Comparison of ENCODE assay signal across 22 mouse cellular contexts in the genomic region with DNA sequence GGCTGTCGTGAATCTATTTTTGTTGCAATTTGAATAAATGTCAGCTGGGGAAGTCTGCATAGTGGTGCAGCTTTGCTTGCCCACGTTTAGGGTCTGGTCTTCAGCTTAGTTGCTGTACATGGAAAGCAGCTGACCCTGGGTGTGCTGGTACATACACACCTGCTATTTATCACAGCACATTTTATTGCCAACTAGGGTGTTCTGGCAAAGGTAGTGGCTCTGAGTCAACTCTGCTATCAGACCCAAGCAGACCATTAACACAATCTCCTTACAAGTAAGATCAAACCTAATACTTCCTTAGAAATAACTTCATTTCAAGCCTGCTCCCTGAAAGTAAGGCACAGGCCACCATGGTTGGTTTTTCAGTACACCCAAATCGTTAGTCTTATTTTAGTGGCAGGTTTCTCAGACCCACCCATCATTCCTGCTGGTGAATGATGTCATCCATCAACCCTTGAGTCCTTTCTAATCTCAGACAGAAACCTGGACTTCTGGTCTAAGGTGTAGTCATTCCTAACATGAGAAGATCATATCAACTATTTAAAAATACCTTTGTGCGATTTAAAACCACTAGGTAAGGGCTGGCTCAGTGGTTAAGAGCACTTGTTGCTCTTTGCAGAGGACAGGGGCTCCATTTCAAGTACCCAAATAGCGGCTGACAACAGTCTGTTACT.
A peak's percentile ranks its signal among the peaks of the same experiment; 100 is the strongest.
DNase-seq lines count a peak whose midpoint lies in the region; ATAC-seq and TF ChIP-seq lines count a peak whose summit lies in the region.
"Had no signal": no experiment of that assay in that cellular context is flagged by ENCODE, and none has a peak within 500 bp of the region (broad histone marks: within the 10 kb centered on the region; RNA-seq: fewer than 3 reads in every experiment).

No protein-coding gene starts in this region.

- TF ChIP-seq POLR2A in spleen, adult 2 months (IDR thresholded peaks at IDR 0.05; ENCODE audit: low read depth, low read length): no peak

- no peak overlapping the region for H3K4me3 ChIP-seq in spleen, adult 2 months (ENCODE audit: extremely low read depth, insufficient read depth, insufficient read length)
- no peak overlapping the region for H3K4me3 ChIP-seq in intestine, embryonic 16.5 days (ENCODE audit: low read length)
- H3K4me3 ChIP-seq in stomach, postnatal 0 days (ENCODE audit: low read depth, low read length): no peak overlapping the region
- no peak overlapping the region for H3K4me3 ChIP-seq in midbrain, postnatal 0 days (ENCODE audit: low read depth, low read length)
- H3K4me3 ChIP-seq in hindbrain, embryonic 12.5 days: no peak overlapping the region
- H3K4me3 ChIP-seq: forebrain, embryonic 15.5 days; heart, adult 2 months; heart, embryonic 10.5 days; heart, embryonic 13.5 days; hindbrain, embryonic 15.5 days had no signal

- no peaks in the 10 kb centered on the region for H3K36me3 ChIP-seq in spleen, adult 2 months (ENCODE audit: control insufficient read depth, insufficient read depth, low read length)
- H3K36me3 ChIP-seq in intestine, embryonic 16.5 days (ENCODE audit: control insufficient read depth, insufficient read depth, low read length): no peaks in the 10 kb centered on the region
- H3K36me3 ChIP-seq in stomach, postnatal 0 days (ENCODE audit: control insufficient read depth, insufficient read depth, low read length): no peaks in the 10 kb centered on the region
- no peaks in the 10 kb centered on the region for H3K36me3 ChIP-seq in midbrain, postnatal 0 days (ENCODE audit: insufficient read depth, low read length)
- no peaks in the 10 kb centered on the region for H3K36me3 ChIP-seq in hindbrain, embryonic 12.5 days
- H3K36me3 ChIP-seq: forebrain, embryonic 15.5 days; heart, embryonic 10.5 days; heart, embryonic 13.5 days; hindbrain, embryonic 15.5 days had no signal

- H3K4me1 ChIP-seq in spleen, adult 2 months (ENCODE audit: control insufficient read depth, insufficient read depth, insufficient read length): no peaks in the 10 kb centered on the region; the same call in 1 of the 2 replicates
- no peaks in the 10 kb centered on the region for H3K4me1 ChIP-seq in intestine, embryonic 16.5 days (ENCODE audit: control insufficient read depth, insufficient read depth, low read length)
- no peaks in the 10 kb centered on the region for H3K4me1 ChIP-seq in stomach, postnatal 0 days (replicated peaks; ENCODE audit: control insufficient read depth, insufficient read depth)
- H3K4me1 ChIP-seq in midbrain, postnatal 0 days (ENCODE audit: insufficient read depth, low read length): no peaks in the 10 kb centered on the region
- H3K4me1 ChIP-seq in hindbrain, embryonic 12.5 days: no peaks in the 10 kb centered on the region
- H3K4me1 ChIP-seq: heart, embryonic 10.5 days; heart, embryonic 13.5 days; hindbrain, embryonic 15.5 days had no signal

- no peak for DNase-seq in spleen, adult 2 months (ENCODE audit: low read depth in 1 of 2, low spot score in 2 of 2)
- no peak for DNase-seq in spleen, postnatal 36 days (ENCODE audit: low spot score in 2 of 2)
- no peak for DNase-seq in stomach, postnatal 0 days (ENCODE audit: low spot score)
- no peak for DNase-seq in midbrain, postnatal 0 days (ENCODE audit: low spot score)
- DNase-seq: adrenal gland, postnatal 10 days; adrenal gland, postnatal 36 days; B cell, adult 2 months; cerebellum, adult 18-20 months; cerebellum, adult 9-10 months; cerebellum, postnatal 14 days; gastrocnemius, postnatal 10 days; gastrocnemius, postnatal 36 days; heart, adult 2 months; heart, postnatal 14 days; heart, postnatal 4 days had no signal

- H3K27ac ChIP-seq in spleen, adult 2 months (ENCODE audit: insufficient read depth, low read length): peak overlapping the region; percentile 37; the same call in 1 of the 2 replicates
- 0 out of 2 replicates have a peak overlapping the region, but pooled peaks have one; percentile 14 for H3K27ac ChIP-seq in intestine, embryonic 16.5 days (ENCODE audit: low read length)
- no peak overlapping the region for H3K27ac ChIP-seq in stomach, postnatal 0 days (replicated peaks)
- no peak overlapping the region for H3K27ac ChIP-seq in midbrain, postnatal 0 days (ENCODE audit: low read depth, low read length)
- H3K27ac ChIP-seq in hindbrain, embryonic 12.5 days: no peak overlapping the region
- H3K27ac ChIP-seq: forebrain, embryonic 15.5 days; heart, adult 2 months; heart, embryonic 10.5 days; heart, embryonic 13.5 days; hindbrain, embryonic 15.5 days had no signal

- no peak for TF ChIP-seq CTCF in spleen, adult 2 months (IDR thresholded peaks at IDR 0.05; ENCODE audit: extremely low read depth, insufficient read depth, insufficient read length, insufficient replicate concordance)
- no peak for TF ChIP-seq CTCF in stomach, postnatal 0 days (IDR thresholded peaks at IDR 0.05; ENCODE audit: low read depth)
- TF ChIP-seq CTCF in midbrain, postnatal 0 days (IDR thresholded peaks at IDR 0.05): no peak

- ATAC-seq in intestine, embryonic 16.5 days: peak; percentile 80
- ATAC-seq in stomach, postnatal 0 days (ENCODE audit: low FRiP score, low TSS enrichment): peak; percentile 49; the same call in 1 of the 2 replicates
- no peak for ATAC-seq in midbrain, postnatal 0 days (ENCODE audit: low FRiP score)
- ATAC-seq in hindbrain, embryonic 12.5 days (ENCODE audit: low FRiP score): no peak
- ATAC-seq: activated CD4-positive, CD25-positive, alpha-beta regulatory T cell, adult 4 months; forebrain, embryonic 15.5 days had no signal

- no peaks in the 10 kb centered on the region for H3K27me3 ChIP-seq in spleen, adult 2 months (ENCODE audit: control insufficient read depth, insufficient read depth, low read length)
- no peaks in the 10 kb centered on the region for H3K27me3 ChIP-seq in intestine, embryonic 16.5 days (replicated peaks; ENCODE audit: control insufficient read depth, insufficient read depth, low read length)
- no peaks in the 10 kb centered on the region for H3K27me3 ChIP-seq in stomach, postnatal 0 days (ENCODE audit: control insufficient read depth, insufficient read depth, low read length)
- H3K27me3 ChIP-seq in midbrain, postnatal 0 days (ENCODE audit: insufficient read depth, low read length): no peaks in the 10 kb centered on the region
- no peaks in the 10 kb centered on the region; the same call in 1 of the 2 replicates for H3K27me3 ChIP-seq in hindbrain, embryonic 12.5 days
- H3K27me3 ChIP-seq: forebrain, embryonic 15.5 days; heart, embryonic 13.5 days; hindbrain, embryonic 15.5 days had no signal

- H3K4me2 ChIP-seq in intestine, embryonic 16.5 days (ENCODE audit: low read depth, low read length): no peak overlapping the region
- no peak overlapping the region for H3K4me2 ChIP-seq in stomach, postnatal 0 days (replicated peaks; ENCODE audit: low read depth)
- no peak overlapping the region for H3K4me2 ChIP-seq in midbrain, postnatal 0 days (ENCODE audit: low read depth, low read length, poor library complexity, severe bottlenecking)
- no peak overlapping the region for H3K4me2 ChIP-seq in hindbrain, embryonic 12.5 days (replicated peaks)
- H3K4me2 ChIP-seq: forebrain, embryonic 15.5 days; heart, embryonic 13.5 days; hindbrain, embryonic 15.5 days had no signal

- WGBS in spleen, adult 2 months: 61% methylated on average over 5 of the region's 5 CpGs
- 70% methylated on average over 5 of the region's 5 CpGs for WGBS in intestine, embryonic 16.5 days
- WGBS in stomach, postnatal 0 days: 62% methylated on average over 5 of the region's 5 CpGs
- WGBS in midbrain, postnatal 0 days: 85% methylated on average over 5 of the region's 5 CpGs
- 76% methylated on average over 5 of the region's 5 CpGs for WGBS in hindbrain, embryonic 12.5 days

- TF ChIP-seq EP300 in stomach, postnatal 0 days (optimal IDR thresholded peaks at IDR 0.05): no peak

- H3K9me3 ChIP-seq in intestine, embryonic 16.5 days (ENCODE audit: control insufficient read depth, low read length): no peaks in the 10 kb centered on the region
- H3K9me3 ChIP-seq in stomach, postnatal 0 days (ENCODE audit: control insufficient read depth, low read length): no peaks in the 10 kb centered on the region
- no peaks in the 10 kb centered on the region for H3K9me3 ChIP-seq in midbrain, postnatal 0 days (ENCODE audit: low read length)
- no peaks in the 10 kb centered on the region for H3K9me3 ChIP-seq in hindbrain, embryonic 12.5 days (replicated peaks)
- H3K9me3 ChIP-seq: forebrain, embryonic 15.5 days; heart, embryonic 10.5 days; heart, embryonic 13.5 days; hindbrain, embryonic 15.5 days had no signal

- no peak overlapping the region for H3K9ac ChIP-seq in intestine, embryonic 16.5 days (ENCODE audit: low read depth, low read length)
- H3K9ac ChIP-seq in stomach, postnatal 0 days (ENCODE audit: low read length): no peak overlapping the region
- H3K9ac ChIP-seq in midbrain, postnatal 0 days (replicated peaks; ENCODE audit: low read length, poor library complexity, severe bottlenecking): no peak overlapping the region
- H3K9ac ChIP-seq in hindbrain, embryonic 12.5 days: no peak overlapping the region
- H3K9ac ChIP-seq: forebrain, embryonic 15.5 days; heart, embryonic 13.5 days; hindbrain, embryonic 15.5 days had no signal

Comparison
In these comparisons a context has a peak if more than half of its experiments do, and no peak if none do; other contexts are left out.
1. H3K27ac ChIP-seq: peak in spleen, adult 2 months (single experiment) and intestine, embryonic 16.5 days (single experiment); none in stomach, postnatal 0 days (single experiment), midbrain, postnatal 0 days (single experiment) and hindbrain, embryonic 12.5 days (single experiment).
2. ATAC-seq: peak in intestine, embryonic 16.5 days (single experiment) and stomach, postnatal 0 days (single experiment); none in midbrain, postnatal 0 days (single experiment) and hindbrain, embryonic 12.5 days (single experiment).